In genomic region chr2:92840009-92840408, GRCm38 (mm10) we compare ENCODE assay signal across 9 mouse cellular contexts.
DNase-seq lines count a peak whose midpoint lies in the region; ATAC-seq and TF ChIP-seq lines count a peak whose summit lies in the region.
"Had no signal": no experiment of that assay in that cellular context is flagged by ENCODE, and none has a peak within 500 bp of the region (broad histone marks: within the 10 kb centered on the region; RNA-seq: fewer than 3 reads in every experiment).

No protein-coding gene starts in this region.

- H3K9me3 ChIP-seq in lung, postnatal 0 days (ENCODE audit: low read length) = no peaks in the 10 kb centered on the region
- H3K9me3 ChIP-seq: heart, embryonic 13.5 days had no signal

- no peaks in the 10 kb centered on the region for H3K36me3 ChIP-seq in C2C12 (ENCODE audit: control insufficient read depth, insufficient read depth)
- H3K36me3 ChIP-seq in lung, postnatal 0 days (ENCODE audit: insufficient read depth, low read length) = no peaks in the 10 kb centered on the region
- H3K36me3 ChIP-seq: heart, embryonic 13.5 days had no signal

- H3K79me3 ChIP-seq in C2C12 (ENCODE audit: low read depth) = no peaks in the 10 kb centered on the region

- H3ac ChIP-seq in C2C12 (ENCODE audit: control insufficient read depth, insufficient read length, low read depth) = no peak overlapping the region

- TF ChIP-seq EP300 in lung, postnatal 0 days (IDR thresholded peaks at IDR 0.05) = no peak

- peak; percentile 35 for TF ChIP-seq CTCF in C2C12 (IDR thresholded peaks at IDR 0.05; ENCODE audit: control insufficient read depth, insufficient read depth, insufficient read length)
- TF ChIP-seq CTCF in lung, postnatal 0 days (IDR thresholded peaks at IDR 0.05) = peak; percentile 87

- H3K79me2 ChIP-seq in C2C12 (ENCODE audit: control insufficient read depth, insufficient read depth) = no peaks in the 10 kb centered on the region

- 21% methylated on average over 4 of the region's 4 CpGs for WGBS in lung, postnatal 0 days

- no peak overlapping the region for H3K4me3 ChIP-seq in C2C12 (ENCODE audit: insufficient read depth, poor library complexity, severe bottlenecking)
- no peak overlapping the region for H3K4me3 ChIP-seq in lung, postnatal 0 days (ENCODE audit: low read depth, low read length)
- H3K4me3 ChIP-seq: heart, embryonic 13.5 days had no signal

- peak; percentile 53 for DNase-seq in 3T3-L1 (ENCODE audit: low read depth, low spot score)
- DNase-seq in cerebellum, adult 11-12 months = peak; percentile 18
- DNase-seq in frontal cortex, postnatal 10 days (ENCODE audit: low spot score in 2 of 2) = peak; percentile 61 to 65
- peak; percentile 62 to 77 for DNase-seq in layer of hippocampus, adult 18-20 months (ENCODE audit: low spot score in 2 of 2)
- peak; percentile 43 for DNase-seq in lung, postnatal 0 days (ENCODE audit: low spot score)
- DNase-seq in right cerebral cortex, postnatal 14 days = peak; percentile 83

- no peak overlapping the region for H3K27ac ChIP-seq in lung, postnatal 0 days (ENCODE audit: low read length)
- H3K27ac ChIP-seq: heart, embryonic 13.5 days had no signal

- peaks cover under 1% of the 10 kb centered on the region; the same call in 1 of the 2 replicates for H3K4me1 ChIP-seq in lung, postnatal 0 days (ENCODE audit: insufficient read depth, low read depth, low read length)
- H3K4me1 ChIP-seq: heart, embryonic 13.5 days had no signal

- 0 out of 2 replicates have a peak, but pooled peaks have one; percentile 43 for ATAC-seq in lung, postnatal 0 days
- ATAC-seq in activated CD4-positive, CD25-positive, alpha-beta regulatory T cell, adult 4 months = no peak

- H3K4me2 ChIP-seq in lung, postnatal 0 days (replicated peaks; ENCODE audit: low read depth, low read length) = no peak overlapping the region
- H3K4me2 ChIP-seq: heart, embryonic 13.5 days had no signal

- peaks cover 43% of the 10 kb centered on the region for H3K27me3 ChIP-seq in C2C12 (ENCODE audit: control insufficient read depth, insufficient read depth, insufficient read length)
- no peaks in the 10 kb centered on the region for H3K27me3 ChIP-seq in lung, postnatal 0 days (replicated peaks; ENCODE audit: insufficient read depth, low read length)

- H3K9ac ChIP-seq in lung, postnatal 0 days (replicated peaks; ENCODE audit: low read depth) = no peak overlapping the region
- H3K9ac ChIP-seq: heart, embryonic 13.5 days had no signal

TF ChIP-seq in C2C12, 6 proteins besides CTCF, POLR2A, EP300 and RAD21:
- TF ChIP-seq MYOG (IDR thresholded peaks at IDR 0.05; ENCODE audit: control insufficient read depth, extremely low read depth, insufficient read length) (no peak), MAX (IDR thresholded peaks at IDR 0.05) (no peak), USF1 (IDR thresholded peaks at IDR 0.05; ENCODE audit: low read depth) (no peak), FOSL1 (IDR thresholded peaks at IDR 0.05; ENCODE audit: insufficient read depth, low read length, poor library complexity, severe bottlenecking) (no peak), MYOD1 (IDR thresholded peaks at IDR 0.05; ENCODE audit: control insufficient read depth, insufficient read length, low read depth) (no peak), CEBPB (IDR thresholded peaks at IDR 0.05; ENCODE audit: low read depth) (no peak)

Comparison
In these comparisons a context has a peak if more than half of its experiments do, and no peak if none do; other contexts are left out.
1. DNase-seq: peak in every context shown above with its lines; median percentile 83 in right cerebral cortex, postnatal 14 days; 70 in layer of hippocampus, adult 18-20 months; 63 in frontal cortex, postnatal 10 days; 53 in 3T3-L1; 43 in lung, postnatal 0 days; 18 in cerebellum, adult 11-12 months.